Mouse (Mus musculus): ENCODE data around the gene Cpd.

DNA sequence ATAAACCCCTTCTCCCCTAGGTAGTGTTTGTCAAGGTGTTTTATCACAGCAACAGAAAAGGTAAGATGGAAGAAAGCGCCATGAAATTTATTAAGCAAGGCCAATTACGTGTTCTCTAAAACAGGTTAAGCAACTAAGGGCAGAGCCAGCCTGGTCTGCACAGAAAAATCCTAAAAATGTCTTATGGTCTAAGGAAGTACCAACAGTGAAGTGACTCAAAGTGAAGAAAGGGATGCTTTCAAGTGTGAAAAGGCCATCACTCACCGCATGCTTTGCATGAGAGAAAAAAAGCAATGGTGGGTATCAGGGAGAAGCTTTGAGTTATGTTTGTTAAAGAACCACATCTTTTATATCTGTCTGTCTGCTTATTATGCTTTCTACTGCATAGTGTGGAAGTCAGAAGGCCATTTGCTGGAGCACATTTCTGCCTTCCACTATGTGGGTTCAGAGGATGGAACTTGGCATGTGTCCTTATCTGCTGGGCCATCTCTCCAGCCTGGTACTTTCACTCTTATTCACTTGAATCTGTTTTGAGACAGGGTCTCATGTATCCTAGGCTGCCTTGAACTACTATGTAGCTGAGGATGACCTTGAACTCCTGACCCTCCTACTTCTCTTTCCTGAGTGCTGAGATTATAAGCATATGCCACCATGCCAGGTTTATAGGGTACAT is 39.7 kb downstream of the Cpd start:
- TF ChIP-seq CTCF (conservative IDR thresholded peaks at IDR 0.05; ENCODE audit: low read length) (no peak), POU5F1 (IDR thresholded peaks at IDR 0.05; ENCODE audit: borderline replicate concordance, low read length) (no peak)
